Mouse (Mus musculus) liver, embryonic 14.5 days (tissue): ENCODE results near the gene Cep19. TPM values are rescaled to one million over a fixed set of nuclear protein-coding genes. Genes with fewer than 3 reads are reported as not detected.
"Not testable (repeated sequence)": the region's sequence is repeated elsewhere in the genome, so short reads cannot be mapped to it uniquely, and the experiment has no call there.

Experiments
- ATAC-seq: fragments of 200-750 bp; cut with Nextera tagmentation; 2 replicates; pipeline ENCODE4 v1.8.0; 2017; ENCODE audit warnings: moderate number of reproducible peaks, mild to moderate bottlenecking, moderate library complexity; ENCODE audit not compliant: insufficient read depth
- DNase-seq, 3 experiments: peaks; one replicate each; pipeline ENCODE4 v3.0.0-alpha.2; 2012 to 2013; ENCODE audit warnings: low read depth in 3 of 3, low spot score in 3 of 3
- H3K27ac ChIP-seq: fragments of 300-500 bp; sonication (generic); 2 replicates; pipeline ENCODE4 v1.5.1; 2014; ENCODE audit warnings: moderate library complexity, mild to moderate bottlenecking, control low read depth, inconsistent platforms
- H3K27me3 ChIP-seq: fragments of 300-500 bp; sonication (generic); 2 replicates; pipeline ENCODE4 v1.6.1; 2014; ENCODE audit warnings: mild to moderate bottlenecking, low read length, moderate library complexity; ENCODE audit not compliant: control insufficient read depth, insufficient read depth
- H3K36me3 ChIP-seq: fragments of 300-500 bp; sonication (generic); replicated peaks from 2 replicates; pipeline ENCODE4 v1.6.1; 2014; ENCODE audit warnings: low read depth; ENCODE audit not compliant: control insufficient read depth, insufficient read depth
- H3K4me1 ChIP-seq, 2 experiments: fragments of 200-500 bp in 1 of 2; fragments of 300-500 bp in 1 of 2; sonication (generic) in 1 of 2; replicated peaks; 2 replicates each; pipeline ENCODE4 v1.6.1; 2012 to 2014; ENCODE audit warnings: antibody characterized with exemption in 1 of 2, inconsistent platforms in 1 of 2, low read length in 1 of 2; ENCODE audit not compliant: control insufficient read depth in 2 of 2, insufficient read depth in 2 of 2
- H3K4me2 ChIP-seq: fragments of 300-500 bp; sonication (generic); 2 replicates; pipeline ENCODE4 v1.6.1; 2014; ENCODE audit warnings: low read depth, mild to moderate bottlenecking, control low read depth, moderate library complexity
- H3K4me3 ChIP-seq, 2 experiments: fragments of 200-500 bp in 1 of 2; fragments of 300-500 bp in 1 of 2; sonication (generic) in 1 of 2; 2 replicates each; pipeline ENCODE4 v1.5.1; 2012 to 2014; ENCODE audit warnings: low read depth in 2 of 2, low read length in 2 of 2, mild to moderate bottlenecking in 2 of 2, control low read depth in 1 of 2, inconsistent platforms in 1 of 2, moderate library complexity in 1 of 2; ENCODE audit not compliant: insufficient read depth in 1 of 2
- H3K9ac ChIP-seq: fragments of 300-500 bp; sonication (generic); replicated peaks from 2 replicates; pipeline ENCODE4 v1.6.1; 2014; ENCODE audit warnings: mild to moderate bottlenecking, control low read depth, moderate library complexity
- H3K9me3 ChIP-seq: fragments of 300-500 bp; sonication (generic); 2 replicates; pipeline ENCODE4 v1.6.1; 2016; ENCODE audit warnings: low read length, mixed read lengths; ENCODE audit not compliant: control insufficient read depth
- CTCF ChIP-seq: IDR thresholded peaks from 2 replicates; pipeline ENCODE4 v1.5.1; 2016; ENCODE audit warnings: antibody characterized with exemption, low read depth, control low read depth
- EP300 ChIP-seq: IDR thresholded peaks from 2 replicates; pipeline ENCODE4 v1.6.1; 2016; ENCODE audit warnings: antibody characterized with exemption, low read depth
- WGBS: fragments of 180-500 bp; shearing (Covaris S2); extraction: QIAGEN DNeasy Blood & Tissue Kit; methylation state at CpG from one replicate; pipeline ENCODE4 v1.1.7; 2014; ENCODE audit not compliant: insufficient replicate concordance; 5-methylcytosine and 5-hydroxymethylcytosine counted together
- polyA plus RNA-seq, 2 experiments: library from polyadenylated mRNA; depleted of rRNA in 1 of 2; stranded (reverse) in 1 of 2; unstranded in 1 of 2; fragments of >200 nt; fragmentation: Nextera tagmentation in 1 of 2; extraction: Ambion mirVana in 1 of 2; gene quantifications; 2 replicates each; pipeline versions ENCODE4 v1.2.1 to v1.2.3; 2012 to 2014

The Cep19 gene
- polyA plus RNA-seq, 2 experiments, result 2.1 to 4.3 TPM

DNA sequence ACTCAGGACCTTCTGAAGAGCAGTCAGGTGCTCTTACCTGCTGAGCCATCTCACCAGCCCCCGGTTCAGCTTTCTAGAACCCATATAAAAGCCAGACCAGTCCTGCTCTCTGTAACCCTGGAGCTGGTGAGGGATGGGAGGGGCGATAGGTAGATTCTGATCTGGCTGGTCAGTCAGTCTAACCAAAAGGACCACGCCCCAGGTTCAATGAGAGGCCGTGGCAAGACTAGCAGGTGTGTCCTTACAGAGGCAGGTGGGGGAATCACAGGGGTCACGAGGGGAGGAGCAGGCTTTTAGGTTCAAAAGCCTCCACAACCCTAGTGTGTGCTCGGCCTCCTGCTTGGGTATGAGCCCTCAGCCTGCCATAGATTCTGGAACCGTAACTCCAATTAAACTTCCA is 8.1 kb upstream of the Cep19 start:
- no peaks in the 10 kb centered on the region for H3K27me3 ChIP-seq
- ATAC-seq (no peak), DNase-seq (no peak)
- H3K36me3 ChIP-seq, result no peaks in the 10 kb centered on the region
- H3K9me3 ChIP-seq, result no peaks in the 10 kb centered on the region
- no peak overlapping the region for H3K4me3 ChIP-seq
- no peak overlapping the region for H3K9ac ChIP-seq
- WGBS, result 71% methylated on average over 7 of the region's 7 CpGs
- H3K4me2 ChIP-seq, result no peak overlapping the region
- no peaks in the 10 kb centered on the region for H3K4me1 ChIP-seq
- TF ChIP-seq EP300 (no peak), CTCF (no peak)
- H3K27ac ChIP-seq, result no peak overlapping the region

DNA sequence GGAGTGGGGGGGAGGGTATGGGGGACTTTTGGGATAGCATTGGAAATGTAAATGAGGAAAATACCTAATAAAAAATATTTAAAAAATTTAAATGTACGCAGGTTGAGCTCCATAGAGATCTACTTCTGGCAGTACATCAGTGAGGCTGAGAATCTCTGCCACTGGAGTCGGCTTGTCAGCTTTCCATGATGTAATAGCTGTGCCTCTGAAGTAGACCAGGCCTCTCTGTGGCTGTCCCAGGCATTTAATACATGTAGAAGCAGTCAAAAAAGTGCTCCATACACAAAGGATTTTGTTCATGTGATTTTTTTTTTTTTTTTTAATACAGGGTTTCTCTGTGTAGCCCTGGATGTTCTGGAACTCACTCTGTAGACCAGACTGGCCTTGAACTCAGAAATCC is 1.8 kb upstream of the Cep19 start:
- H3K36me3 ChIP-seq, H3K4me1 ChIP-seq, H3K4me2 ChIP-seq, H3K27me3 ChIP-seq, DNase-seq, H3K27ac ChIP-seq, H3K4me3 ChIP-seq, ATAC-seq, H3K9ac ChIP-seq, H3K9me3 ChIP-seq: not testable (repeated sequence)
- 76% methylated on average over 2 of the region's 2 CpGs for WGBS

DNA sequence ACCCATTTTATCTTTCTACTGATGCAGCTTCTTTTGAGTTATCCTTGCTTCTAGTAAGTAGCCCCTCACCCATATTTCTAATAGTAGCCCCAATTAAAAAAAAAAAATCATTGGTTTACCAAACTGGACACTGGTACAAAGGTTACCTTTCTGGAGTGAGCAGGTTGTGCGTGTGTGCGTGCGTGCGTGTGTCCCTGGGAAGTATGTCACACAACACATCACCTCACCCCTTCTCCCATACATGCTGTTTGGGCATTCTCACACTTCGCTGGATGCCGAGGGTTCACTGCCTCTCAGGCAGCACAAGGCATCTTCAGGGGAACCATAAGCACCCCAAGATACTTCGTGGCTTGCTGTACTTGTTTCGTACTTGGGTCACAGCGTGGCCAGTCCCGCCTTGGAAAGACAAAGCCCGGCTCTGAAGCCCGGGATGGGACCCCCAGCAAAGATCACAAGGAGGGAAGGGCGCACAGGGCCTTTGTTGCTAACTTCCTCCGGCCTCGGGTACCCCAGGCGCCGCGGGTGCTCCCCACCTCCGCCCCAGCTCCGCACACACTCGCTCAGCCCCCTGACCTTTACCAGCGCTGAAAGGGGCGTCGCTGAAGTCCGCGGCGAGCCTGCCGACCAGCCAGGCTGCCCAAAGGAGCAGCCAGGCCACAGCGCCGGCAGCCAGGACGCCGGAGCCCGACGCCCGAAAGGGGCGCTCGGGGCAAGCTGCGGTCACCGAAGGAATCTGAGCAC is 533 bp upstream of the Cep19 start:
- H3K9ac ChIP-seq, result peak overlapping the region; percentile 82
- no peak for TF ChIP-seq CTCF
- no peak for TF ChIP-seq EP300
- peak overlapping the region; percentile 24; the same call in 1 of the 2 replicates for H3K27ac ChIP-seq
- WGBS, result under 1% methylated on average over 39 of the region's 39 CpGs
- H3K4me1 ChIP-seq, result peaks cover 2 to 10% of the 10 kb centered on the region in 2 experiments; a peak in 3 of 4 replicates
- no peak for DNase-seq
- H3K27me3 ChIP-seq, result no peaks in the 10 kb centered on the region
- no peaks in the 10 kb centered on the region for H3K36me3 ChIP-seq
- H3K9me3 ChIP-seq, result no peaks in the 10 kb centered on the region
- ATAC-seq, result peak; percentile 63
- H3K4me2 ChIP-seq, result peak overlapping the region; percentile 90
- H3K4me3 ChIP-seq, result peak overlapping the region; percentile 82 to 83

DNA sequence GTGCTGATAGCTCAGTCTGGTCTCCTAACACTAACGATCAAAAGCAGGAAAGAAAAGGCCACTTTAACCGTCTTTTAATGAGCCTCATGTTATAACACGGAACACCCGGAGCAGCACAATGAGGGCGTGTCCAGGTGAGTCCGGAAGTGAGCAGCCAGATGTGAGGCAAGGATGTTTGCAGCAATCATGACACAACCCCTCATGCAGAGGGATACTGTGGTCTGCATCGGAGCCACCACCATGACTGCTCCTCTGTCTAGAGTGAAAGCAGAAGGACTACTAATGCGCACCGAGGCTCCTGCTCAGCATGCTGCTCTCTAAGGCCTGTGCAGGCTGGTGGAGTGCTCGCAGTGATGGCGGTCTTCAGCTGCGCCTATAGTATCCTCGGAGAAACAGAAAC is 2.7 kb downstream of the Cep19 start:
- H3K4me2 ChIP-seq, result no peak overlapping the region
- no peak overlapping the region for H3K27ac ChIP-seq
- no peak for DNase-seq

DNA sequence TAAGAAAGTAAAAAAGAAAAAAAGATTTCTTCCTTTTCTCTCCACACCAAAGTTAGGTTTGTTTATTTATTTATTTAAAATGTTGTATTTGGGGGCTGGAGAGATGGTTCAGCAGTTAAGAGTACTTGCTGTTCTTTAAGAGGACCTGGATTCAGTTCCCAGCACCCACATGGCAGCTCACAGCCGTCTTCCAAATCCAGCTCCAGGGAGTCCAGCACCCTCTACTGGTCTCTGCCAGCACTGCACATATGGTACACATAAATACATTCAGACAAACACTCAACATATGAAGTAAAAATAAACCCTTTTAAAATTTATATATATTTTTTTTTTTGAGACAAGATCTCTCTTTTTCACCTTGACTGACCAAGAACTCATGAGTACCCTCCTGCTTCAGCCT is 6.1 kb downstream of the Cep19 start:
- H3K9me3 ChIP-seq, result no peaks in the 10 kb centered on the region
- H3K4me3 ChIP-seq, result no peak overlapping the region
- no peak for ATAC-seq
- 88% methylated on average over 1 of the region's 1 CpGs for WGBS
- H3K36me3 ChIP-seq, result no peaks in the 10 kb centered on the region
- TF ChIP-seq CTCF (peak; percentile 43), EP300 (no peak)
- H3K9ac ChIP-seq, result no peak overlapping the region
- DNase-seq, result no peak
- H3K27ac ChIP-seq, result no peak overlapping the region
- peaks cover 0 to 3% of the 10 kb centered on the region in 2 experiments; a peak in 1 of 4 replicates for H3K4me1 ChIP-seq
- H3K4me2 ChIP-seq, result no peak overlapping the region
- no peaks in the 10 kb centered on the region for H3K27me3 ChIP-seq

More for the DNA sequence above, 2.7 kb downstream of the Cep19 start:
- ATAC-seq, result no peak
- no peak overlapping the region for H3K9ac ChIP-seq
- peaks cover 2 to 10% of the 10 kb centered on the region in 2 experiments; a peak in 3 of 4 replicates for H3K4me1 ChIP-seq
- TF ChIP-seq CTCF, result no peak
- TF ChIP-seq EP300, result no peak
- 73% methylated on average over 13 of the region's 13 CpGs for WGBS
- no peaks in the 10 kb centered on the region for H3K27me3 ChIP-seq
- H3K9me3 ChIP-seq, result no peaks in the 10 kb centered on the region
- H3K4me3 ChIP-seq, result no peak overlapping the region
- H3K36me3 ChIP-seq, result no peaks in the 10 kb centered on the region
